Mouse (Mus musculus) stomach, adult 2 months (tissue): ENCODE measurements around the gene Lrrc61. TPM values are rescaled to one million over a fixed set of nuclear protein-coding genes. Genes with fewer than 3 reads are reported as not detected.

Source experiments
- polyA plus RNA-seq: library from polyadenylated mRNA; depleted of rRNA; stranded (reverse); fragments of >200 nt; gene quantifications from 2 replicates; pipeline ENCODE4 v1.2.3, GENCODE M21; 2012; rRNA removed

Lrrc61 gene
- polyA plus RNA-seq, result 6.2 and 7.2 TPM in 2 replicates

DNA sequence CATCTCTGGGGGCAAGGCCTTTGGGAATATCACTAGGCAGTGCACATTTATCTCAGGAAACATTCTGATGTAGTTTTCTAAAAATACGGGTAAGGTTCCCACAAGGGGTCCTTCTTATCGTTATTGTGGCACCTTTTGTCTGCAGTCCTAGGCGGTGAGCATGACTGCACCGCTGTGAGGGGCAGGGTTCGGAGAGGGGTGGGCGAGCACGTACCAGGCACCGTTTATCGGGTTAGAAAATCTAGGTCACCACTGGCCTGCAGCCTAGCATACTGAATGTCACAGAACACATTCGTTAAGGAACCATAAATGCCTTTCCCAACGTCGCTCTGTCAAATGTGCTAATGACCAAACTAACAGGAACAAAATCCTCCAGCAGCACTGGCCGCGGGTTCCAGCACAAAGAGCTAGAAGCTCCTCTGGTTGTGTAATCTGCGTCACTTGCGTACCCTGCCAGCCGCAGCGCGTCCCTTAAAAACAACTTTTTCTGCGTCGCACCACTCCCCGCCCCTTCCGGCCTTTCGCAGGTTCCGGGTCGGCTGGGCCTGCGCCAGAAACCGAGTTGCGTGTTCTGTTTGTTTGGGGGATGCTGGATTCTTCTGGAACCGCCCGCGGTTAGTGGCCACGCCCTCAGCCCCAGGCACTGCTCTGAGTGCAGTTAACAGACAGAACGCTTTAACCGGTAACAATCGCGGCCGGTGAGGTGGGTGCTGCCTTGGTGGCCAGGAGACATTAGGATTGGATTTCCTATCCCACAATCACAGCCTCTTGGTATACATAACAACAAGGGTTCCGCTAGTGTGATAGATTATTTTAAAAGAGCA lies at the start of gene Lrrc61:
TSS of gene Lrrc61 (plus strand) at position 517 of the 824 bp plus-strand sequence.

GRCm38 (mm10) chr6:48537105-48537954 lies 17.3 kb upstream of the Lrrc61 start, which contains the start of gene Atp6v0e2:
TSS of gene Atp6v0e2 (plus strand) at chr6:48537615.

DNA sequence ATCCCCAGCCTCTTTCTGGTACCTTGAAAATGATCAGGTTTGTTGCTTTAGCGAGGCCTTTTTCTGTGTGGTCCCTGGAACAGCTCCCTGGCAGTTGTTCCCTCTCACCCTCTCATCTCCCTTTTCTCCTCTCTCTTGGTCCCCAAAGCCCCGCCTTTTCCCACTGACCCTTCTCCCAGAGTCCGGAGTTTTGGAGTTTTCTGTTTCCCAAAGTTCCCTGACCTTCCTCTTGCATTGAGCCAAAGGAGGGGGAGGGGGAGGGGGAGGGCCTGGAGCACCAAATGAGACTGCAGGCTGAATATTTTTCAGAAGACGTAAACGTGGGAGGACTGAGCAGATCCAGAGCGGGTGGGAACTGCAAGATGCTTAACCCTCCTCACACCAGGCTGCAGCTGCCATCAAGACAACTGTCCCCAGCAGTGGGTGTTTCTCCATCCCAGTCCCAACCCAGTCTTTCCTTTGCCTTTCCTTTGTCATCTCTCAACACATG lies 18.0 kb downstream of the Lrrc61 start, which contains the start of gene Rarres2:
TSS of gene Rarres2 (minus strand) at position 218 of the 490 bp plus-strand sequence.

GRCm38 (mm10) chr6:48589194-48589750 lies 34.7 kb downstream of the Lrrc61 start, which contains the start of gene Gm45021:
TSS of gene Gm45021 (plus strand) at chr6:48589610.

DNA sequence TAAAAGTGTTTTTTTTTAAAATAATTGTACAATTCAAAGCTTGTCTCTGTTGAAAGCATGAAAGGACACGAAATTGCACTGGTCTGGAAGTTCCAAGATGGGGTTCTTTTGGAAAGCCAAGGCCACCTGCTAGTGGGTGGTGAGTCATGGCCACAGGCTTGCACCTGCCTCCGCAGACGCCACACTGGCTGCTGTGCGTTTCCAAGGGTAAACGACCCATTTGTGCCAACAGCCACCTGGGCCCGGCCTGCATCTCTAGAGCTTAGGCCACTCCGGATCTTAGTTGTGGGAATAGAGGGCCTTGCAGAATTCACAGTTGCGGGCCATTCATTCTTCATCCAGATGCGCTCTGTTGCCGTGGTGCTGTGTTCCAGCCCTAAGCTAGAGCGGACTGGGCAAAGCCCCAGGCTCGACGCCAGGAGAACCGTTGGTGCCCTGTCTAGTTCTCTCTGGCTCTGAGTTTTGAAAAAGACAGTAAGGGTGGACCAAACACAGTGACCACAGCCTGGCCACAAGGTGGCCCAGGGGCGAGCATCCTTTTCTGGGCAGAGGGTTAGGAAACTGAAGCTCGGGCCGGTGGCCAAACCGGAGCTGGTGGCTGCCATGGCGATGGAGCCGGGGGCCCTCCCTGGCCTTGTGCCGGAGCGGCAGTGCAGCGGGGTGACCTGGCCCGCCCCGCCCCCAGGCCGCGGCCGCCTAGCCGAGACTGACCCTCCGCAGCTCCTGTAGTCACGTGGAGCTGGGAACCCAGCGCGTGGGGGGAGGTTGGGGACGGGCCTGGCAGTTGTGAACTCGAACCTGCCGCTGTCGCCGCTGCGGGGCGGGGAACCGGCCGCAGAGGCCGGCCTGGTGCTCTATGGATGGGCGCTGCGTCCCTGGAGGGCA lies 38.8 kb downstream of the Lrrc61 start, which contains the start of the genes Repin1 and Gm44965:
TSS of gene Repin1 (plus strand) at position 726 of the 885 bp plus-strand sequence.
TSS of gene Gm44965 (plus strand) at position 784 of the 885 bp plus-strand sequence.

GRCm38 (mm10) chr6:48601271-48602079 lies 46.9 kb downstream of the Lrrc61 start, which contains the start of gene Zfp775:
TSS of gene Zfp775 (plus strand) at chr6:48602063.

Other genes starting within 250 kb of the Lrrc61 start
- 5.9 and 7.2 TPM in 2 replicates for gene Krba1, start 159.2 kb upstream of the Lrrc61 start, polyA plus RNA-seq
- gene Zfp467, start 109.0 kb upstream of the Lrrc61 start, polyA plus RNA-seq, result 19.5 and 20.3 TPM in 2 replicates
- gene Sspo, start 106.6 kb upstream of the Lrrc61 start, polyA plus RNA-seq, result 0.24 and 0.50 TPM in 2 replicates
- gene Atp6v0e2, start 17.2 kb upstream of the Lrrc61 start, polyA plus RNA-seq, result 13.9 and 14.1 TPM in 2 replicates
- 46.6 and 47.3 TPM in 2 replicates for gene Rarres2, start 18.0 kb downstream of the Lrrc61 start, polyA plus RNA-seq
- not detected in 2 replicates for gene Gm45021, start 34.8 kb downstream of the Lrrc61 start, polyA plus RNA-seq
- 13.2 and 15.6 TPM in 2 replicates for gene Repin1, start 39.1 kb downstream of the Lrrc61 start, polyA plus RNA-seq
- not detected in 2 replicates for gene Gm44965, start 39.1 kb downstream of the Lrrc61 start, polyA plus RNA-seq
- gene Zfp775, start 47.3 kb downstream of the Lrrc61 start, polyA plus RNA-seq, result 2.3 and 3.2 TPM in 2 replicates
- gene AI854703, start 72.0 kb downstream of the Lrrc61 start, polyA plus RNA-seq, result 0.71 and 0.78 TPM in 2 replicates
- gene Gimap8, start 92.4 kb downstream of the Lrrc61 start, polyA plus RNA-seq, result 0.26 and 0.52 TPM in 2 replicates
- gene Gimap9, start 121.3 kb downstream of the Lrrc61 start, polyA plus RNA-seq, result 0.23 TPM in 1 of 2 replicates, not detected in the other
- 0.98 and 1.2 TPM in 2 replicates for gene Gimap4, start 129.8 kb downstream of the Lrrc61 start, polyA plus RNA-seq
- gene Gimap6, start 153.4 kb downstream of the Lrrc61 start, polyA plus RNA-seq, result 0.57 and 1.1 TPM in 2 replicates
- not detected in 2 replicates for gene Gm28053, start 163.8 kb downstream of the Lrrc61 start, polyA plus RNA-seq
- gene Gimap7, start 163.8 kb downstream of the Lrrc61 start, polyA plus RNA-seq, result 0.05 TPM in 1 of 2 replicates, not detected in the other
- gene Gimap1, start 184.3 kb downstream of the Lrrc61 start, polyA plus RNA-seq, result 1.3 and 3.6 TPM in 2 replicates
- 0.89 and 1.6 TPM in 2 replicates for gene Gimap5, start 191.4 kb downstream of the Lrrc61 start, polyA plus RNA-seq
- 0.25 and 0.55 TPM in 2 replicates for gene Gimap3, start 216.1 kb downstream of the Lrrc61 start, polyA plus RNA-seq